Mouse (Mus musculus) heart, embryonic 10.5 days (tissue): ENCODE measurements around the gene Epm2a. TPM values are rescaled to one million over a fixed set of nuclear protein-coding genes. Genes with fewer than 3 reads are reported as not detected.
"Not testable (repeated sequence)": the region's sequence is repeated elsewhere in the genome, so short reads cannot be mapped to it uniquely, and the experiment has no call there.

Experiments
- DNase-seq: peaks from one replicate; pipeline ENCODE4 v3.0.0-alpha.2; 2017; ENCODE audit warnings: low spot score
- H3K27ac ChIP-seq: fragments of 300-500 bp; sonication (generic); 2 replicates; pipeline ENCODE4 v1.5.1; 2016; ENCODE audit warnings: mild to moderate bottlenecking
- H3K27me3 ChIP-seq: fragments of 300-500 bp; sonication (generic); 2 replicates; pipeline ENCODE4 v1.6.1; 2016; ENCODE audit warnings: mild to moderate bottlenecking; ENCODE audit not compliant: poor library complexity, insufficient read depth, severe bottlenecking
- H3K36me3 ChIP-seq: fragments of 300-500 bp; sonication (generic); 2 replicates; pipeline ENCODE4 v1.6.1; 2016; ENCODE audit warnings: mild to moderate bottlenecking, moderate library complexity
- H3K4me1 ChIP-seq: fragments of 300-500 bp; sonication (generic); 2 replicates; pipeline ENCODE4 v1.6.1; 2016; ENCODE audit warnings: mild to moderate bottlenecking
- H3K4me3 ChIP-seq: fragments of 300-500 bp; sonication (generic); 2 replicates; pipeline ENCODE4 v1.5.1; 2016; ENCODE audit warnings: mild to moderate bottlenecking, moderate library complexity
- H3K9me3 ChIP-seq: fragments of 300-500 bp; sonication (generic); 2 replicates; pipeline ENCODE4 v1.6.1; 2016; ENCODE audit warnings: mild to moderate bottlenecking, moderate library complexity
- WGBS: fragments of 180-500 bp; shearing (Covaris S2); methylation state at CpG from one replicate; pipeline ENCODE4 v1.1.7; 2016; 5-methylcytosine and 5-hydroxymethylcytosine counted together
- polyA plus RNA-seq: library from polyadenylated mRNA; unstranded; fragments of >200 nt; fragmentation: Nextera tagmentation; extraction: Ambion mirVana; gene quantifications from 2 replicates; pipeline ENCODE4 v1.2.1, GENCODE M21; 2016

Epm2a gene
- polyA plus RNA-seq, result 0.43 and 0.48 TPM in 2 replicates

DNA sequence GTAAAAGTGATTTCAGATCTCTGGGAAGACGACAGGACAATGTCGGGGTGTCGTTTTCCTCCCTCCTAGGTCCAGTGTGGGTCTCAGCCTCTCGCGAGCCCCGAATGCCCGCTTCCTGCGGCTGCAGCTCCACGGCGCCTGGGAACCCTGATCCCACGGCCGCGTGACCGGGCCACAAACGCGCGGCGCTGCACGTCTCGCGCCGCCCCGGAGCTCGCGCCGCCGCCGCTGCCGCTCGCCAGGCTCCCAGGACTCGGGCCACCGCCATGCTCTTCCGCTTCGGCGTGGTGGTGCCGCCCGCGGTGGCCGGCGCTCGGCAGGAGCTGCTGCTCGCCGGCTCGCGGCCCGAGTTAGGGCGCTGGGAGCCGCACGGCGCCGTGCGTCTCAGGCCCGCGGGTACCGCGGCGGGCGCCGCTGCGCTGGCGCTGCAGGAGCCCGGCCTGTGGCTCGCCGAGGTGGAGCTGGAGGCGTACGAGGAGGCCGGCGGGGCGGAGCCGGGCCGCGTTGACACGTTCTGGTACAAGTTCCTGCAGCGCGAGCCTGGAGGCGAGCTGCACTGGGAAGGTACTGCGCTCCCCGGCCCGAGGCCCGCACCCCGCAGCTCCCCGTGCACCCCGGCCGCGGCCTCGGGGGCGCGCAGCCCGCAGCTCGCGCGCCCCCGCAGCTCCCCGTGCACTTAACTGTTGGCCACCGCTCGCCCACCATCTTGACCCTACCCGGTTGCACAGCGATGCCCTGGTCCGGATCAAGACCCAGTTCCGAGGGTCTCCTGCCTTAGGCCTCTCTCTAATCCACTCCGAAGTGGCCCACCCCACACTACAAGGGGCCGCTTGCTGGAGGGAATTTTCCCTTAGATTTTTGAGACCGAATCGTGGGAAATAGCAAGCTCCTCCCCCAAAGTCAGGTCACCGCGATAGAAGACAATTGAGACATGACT is at the start of gene Epm2a:
Gene Epm2a (plus strand): TSS at position 200 of the 937 bp plus-strand sequence.
- H3K4me1 ChIP-seq, result no peaks in the 10 kb centered on the region
- no peaks in the 10 kb centered on the region for H3K9me3 ChIP-seq
- no peaks in the 10 kb centered on the region for H3K36me3 ChIP-seq
- DNase-seq, result peak; percentile 91
- H3K4me3 ChIP-seq, result peak within 1 kb of the TSS; percentile 75
- peak within 1 kb of the TSS; percentile 99 for H3K27ac ChIP-seq
- no peaks in the 10 kb centered on the region for H3K27me3 ChIP-seq
- WGBS, result under 1% methylated on average over 105 of the region's 106 CpGs

- no peaks in the 10 kb centered on the region for H3K9me3 ChIP-seq
- no peak for DNase-seq
- no peak overlapping the region for H3K27ac ChIP-seq
- no peaks in the 10 kb centered on the region for H3K4me1 ChIP-seq
- H3K36me3 ChIP-seq, result peaks cover 24% of the 10 kb centered on the region
- H3K27me3 ChIP-seq, result no peaks in the 10 kb centered on the region
- 91% methylated on average over 6 of the region's 6 CpGs for WGBS
- H3K4me3 ChIP-seq, result no peak overlapping the region
Observed at GRCm38 (mm10) chr10:11298418-11298817, 44.8 kb upstream of the Epm2a start.

DNA sequence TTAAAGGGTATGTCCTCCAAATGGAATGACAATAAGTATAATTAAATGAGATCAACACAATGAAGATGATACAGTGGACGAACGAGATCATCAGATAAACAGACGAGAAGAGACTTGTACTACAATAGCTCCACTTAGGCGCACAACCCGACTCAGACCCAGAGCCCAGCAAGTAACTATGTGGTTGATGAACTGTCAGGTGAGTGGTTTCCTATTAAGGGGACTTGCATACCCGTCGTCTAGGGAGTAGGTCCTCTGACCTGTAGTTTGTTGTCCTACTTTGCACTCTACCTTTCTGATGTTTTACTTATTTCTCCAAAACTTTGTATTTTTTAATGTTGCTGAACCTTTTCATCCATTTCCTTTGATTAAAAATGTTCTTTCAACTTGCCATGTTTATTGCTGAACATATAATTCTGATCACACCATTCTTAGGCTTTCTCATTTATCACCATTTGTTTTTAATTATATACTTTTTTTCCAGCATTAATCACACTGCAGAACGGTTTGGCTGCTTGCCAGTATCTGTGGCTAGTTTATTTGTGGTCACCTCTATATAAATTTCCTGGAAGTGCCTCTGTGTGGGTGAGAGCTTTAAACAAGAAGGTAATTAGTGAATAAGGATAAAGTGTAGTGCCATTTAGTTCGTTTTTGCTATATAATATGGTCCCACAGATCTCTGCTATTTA is 37.7 kb upstream of the Epm2a start:
- Histone ChIP-seq H3K9me3 (no peaks in the 10 kb centered on the region), H3K4me1 (no peaks in the 10 kb centered on the region), H3K4me3 (no peak overlapping the region), H3K27me3 (no peaks in the 10 kb centered on the region), H3K36me3 (no peaks in the 10 kb centered on the region), H3K27ac (no peak overlapping the region)
- WGBS, result 85% methylated on average over 9 of the region's 9 CpGs
- DNase-seq, result no peak

DNA sequence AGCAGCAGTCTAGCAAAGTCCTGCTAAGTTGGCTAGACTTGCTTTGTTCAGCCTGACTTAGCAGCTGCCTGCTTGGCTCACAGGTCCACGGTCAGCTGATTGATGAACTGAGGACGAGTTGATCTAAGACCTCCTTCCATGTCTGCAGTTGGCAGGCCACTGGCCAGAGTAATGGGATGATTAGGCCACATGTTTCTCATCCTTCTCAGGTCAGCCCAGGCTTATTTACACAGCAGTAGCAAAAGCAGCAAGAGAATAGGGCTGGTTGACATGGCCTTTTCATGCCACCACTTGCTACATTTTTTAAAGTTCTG is 37.2 kb upstream of the Epm2a start:
- Histone ChIP-seq H3K27me3 (no peaks in the 10 kb centered on the region), H3K36me3 (no peaks in the 10 kb centered on the region), H3K4me3 (no peak overlapping the region), H3K27ac (no peak overlapping the region), H3K4me1 (no peaks in the 10 kb centered on the region), H3K9me3 (no peaks in the 10 kb centered on the region)
- DNase-seq, result no peak
- 61% methylated on average over 2 of the region's 2 CpGs for WGBS

DNA sequence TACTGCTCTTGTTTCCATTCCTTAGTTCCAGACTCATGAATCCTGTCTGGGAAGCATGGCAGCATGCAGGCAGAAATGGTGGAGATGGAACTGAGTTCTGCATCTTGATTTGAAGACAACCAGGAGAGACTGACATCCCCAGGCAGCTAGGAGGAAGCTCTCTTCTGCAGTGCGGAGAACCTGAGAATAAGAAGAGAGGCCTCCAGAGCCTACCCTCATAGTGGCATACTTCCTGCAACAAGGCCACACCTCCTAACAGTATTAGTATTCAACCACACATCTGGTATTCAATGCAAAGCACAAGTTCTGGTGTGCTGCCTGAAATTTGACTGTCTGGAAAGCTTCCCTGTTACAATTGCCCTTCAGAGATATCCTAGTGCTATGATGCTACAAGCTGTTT is 33.3 kb upstream of the Epm2a start:
- Histone ChIP-seq H3K36me3 (no peaks in the 10 kb centered on the region), H3K9me3 (no peaks in the 10 kb centered on the region), H3K27me3 (no peaks in the 10 kb centered on the region), H3K4me3 (no peak overlapping the region), H3K4me1 (no peaks in the 10 kb centered on the region), H3K27ac (no peak overlapping the region)
- DNase-seq, result no peak
- WGBS, result 100% methylated on average over 1 of the region's 1 CpGs

DNA sequence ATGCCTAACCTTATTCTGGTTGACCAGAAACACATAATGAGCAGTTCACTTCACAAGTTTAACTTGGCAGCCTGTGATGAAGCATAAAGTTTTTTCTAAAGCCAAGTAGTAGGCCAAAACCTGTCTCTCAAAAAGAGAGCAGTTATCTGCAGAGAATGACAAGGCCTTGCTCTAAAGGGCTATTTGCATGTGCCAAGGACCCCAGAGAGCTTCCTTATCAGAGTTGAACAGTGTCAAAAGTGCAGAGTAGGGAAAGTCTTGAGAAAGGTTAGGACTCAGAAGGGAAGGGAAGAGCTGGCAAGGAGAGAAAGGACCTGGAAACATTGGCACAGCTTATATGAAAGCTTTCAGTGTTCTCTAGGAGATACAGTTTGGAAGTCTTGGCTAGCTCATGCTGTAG is 32.7 kb upstream of the Epm2a start:
- Histone ChIP-seq H3K4me1 (no peaks in the 10 kb centered on the region), H3K4me3 (no peak overlapping the region), H3K27ac (no peak overlapping the region), H3K27me3 (no peaks in the 10 kb centered on the region), H3K9me3 (no peaks in the 10 kb centered on the region), H3K36me3 (no peaks in the 10 kb centered on the region)
- DNase-seq, result no peak

DNA sequence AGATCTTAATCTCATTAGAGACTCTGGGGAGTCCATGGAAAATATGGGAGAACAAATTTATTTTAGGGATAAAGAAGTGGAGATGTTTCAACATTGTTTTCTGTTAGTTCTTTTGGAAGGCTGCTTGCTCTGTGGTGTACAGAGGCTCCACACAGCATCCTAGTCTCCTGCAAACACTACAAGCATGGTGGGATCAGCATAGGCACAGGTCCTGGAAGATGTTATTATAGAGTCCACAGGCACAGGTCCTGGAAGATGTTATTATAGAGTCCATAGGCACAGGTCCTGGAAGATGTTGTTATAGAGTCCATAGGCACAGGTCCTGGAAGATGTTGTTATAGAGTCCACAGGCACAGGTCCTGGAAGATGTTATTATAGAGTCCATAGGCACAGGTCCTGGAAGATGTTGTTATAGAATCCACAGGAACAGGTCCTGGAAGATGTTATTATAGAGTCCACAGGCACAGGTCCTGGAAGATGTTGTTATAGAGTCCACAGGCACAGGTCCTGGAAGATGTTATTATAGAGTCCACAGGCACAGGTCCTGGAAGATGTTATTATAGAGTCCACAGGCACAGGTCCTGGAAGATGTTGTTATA is 25.2 kb upstream of the Epm2a start:
- not testable (repeated sequence) for H3K4me3 ChIP-seq, H3K27me3 ChIP-seq, DNase-seq, H3K9me3 ChIP-seq, H3K27ac ChIP-seq, H3K4me1 ChIP-seq, H3K36me3 ChIP-seq

GRCm38 (mm10) chr10:11319446-11319970 is 23.7 kb upstream of the Epm2a start:
- WGBS, result 59% methylated on average over 1 of the region's 1 CpGs
- H3K27ac ChIP-seq, result no peak overlapping the region
- no peaks in the 10 kb centered on the region for H3K27me3 ChIP-seq
- no peaks in the 10 kb centered on the region for H3K9me3 ChIP-seq
- H3K4me3 ChIP-seq, result no peak overlapping the region
- H3K4me1 ChIP-seq, result no peaks in the 10 kb centered on the region
- H3K36me3 ChIP-seq, result no peaks in the 10 kb centered on the region
- no peak for DNase-seq

DNA sequence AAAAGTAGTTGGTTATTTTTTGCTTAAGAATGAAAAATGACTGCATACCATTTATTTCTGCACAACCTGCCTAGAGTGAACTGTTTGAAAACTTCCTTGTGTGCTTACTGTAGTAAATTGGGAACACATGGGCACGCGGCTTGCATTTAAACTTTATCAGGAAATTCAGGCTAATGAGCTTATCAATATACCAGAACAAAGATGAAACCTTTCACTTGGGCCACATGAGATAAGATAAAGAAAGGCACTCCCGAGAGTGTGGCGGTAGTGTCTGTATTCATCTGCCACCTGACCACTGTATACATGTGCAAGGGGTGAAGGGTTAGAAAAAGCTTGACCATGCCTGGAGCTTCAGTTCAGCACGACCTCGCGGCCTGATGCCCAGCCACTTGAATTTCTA is 20.9 kb upstream of the Epm2a start:
- 55% methylated on average over 7 of the region's 7 CpGs for WGBS
- no peaks in the 10 kb centered on the region for H3K4me1 ChIP-seq
- no peaks in the 10 kb centered on the region for H3K27me3 ChIP-seq
- H3K36me3 ChIP-seq, result no peaks in the 10 kb centered on the region
- H3K27ac ChIP-seq, result no peak overlapping the region
- no peaks in the 10 kb centered on the region for H3K9me3 ChIP-seq
- DNase-seq, result no peak
- H3K4me3 ChIP-seq, result no peak overlapping the region

DNA sequence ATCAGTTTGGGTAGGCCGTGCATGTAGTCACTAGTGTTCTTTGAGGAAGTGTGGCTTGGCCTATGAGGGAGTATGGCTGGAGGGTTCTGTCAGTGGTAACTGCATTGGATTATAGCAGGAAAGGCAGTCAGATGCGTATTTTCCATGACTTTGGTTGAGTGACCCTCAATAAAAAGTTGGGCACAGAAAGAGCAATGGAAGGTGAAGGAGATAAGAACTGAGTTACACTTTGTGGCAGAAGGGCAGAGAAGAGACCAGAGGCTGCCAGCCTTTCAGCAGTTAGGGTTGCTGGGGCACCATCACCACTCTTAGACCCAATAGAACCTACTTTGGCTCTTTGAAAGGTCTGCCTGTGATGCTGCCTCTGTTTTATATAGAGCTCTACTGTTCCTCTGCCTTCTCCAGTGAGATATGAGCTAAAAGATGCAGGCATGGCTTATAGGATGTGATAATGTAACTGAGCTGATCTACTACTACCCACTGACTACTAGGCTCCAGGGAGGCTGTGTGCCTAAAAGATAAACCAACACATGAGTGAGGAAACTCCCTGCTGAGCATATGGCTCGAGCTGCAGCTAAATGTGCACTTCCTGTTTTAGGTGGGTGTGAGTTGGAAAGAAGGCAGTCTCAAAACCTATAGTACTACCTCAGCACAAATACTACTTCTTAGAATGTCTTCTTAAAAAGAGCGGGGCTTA is 19.9 kb upstream of the Epm2a start:
- Histone ChIP-seq H3K36me3 (no peaks in the 10 kb centered on the region), H3K27me3 (no peaks in the 10 kb centered on the region), H3K4me1 (no peaks in the 10 kb centered on the region), H3K9me3 (no peaks in the 10 kb centered on the region), H3K4me3 (no peak overlapping the region), H3K27ac (no peak overlapping the region)
- 79% methylated on average over 4 of the region's 4 CpGs for WGBS
- no peak for DNase-seq

DNA sequence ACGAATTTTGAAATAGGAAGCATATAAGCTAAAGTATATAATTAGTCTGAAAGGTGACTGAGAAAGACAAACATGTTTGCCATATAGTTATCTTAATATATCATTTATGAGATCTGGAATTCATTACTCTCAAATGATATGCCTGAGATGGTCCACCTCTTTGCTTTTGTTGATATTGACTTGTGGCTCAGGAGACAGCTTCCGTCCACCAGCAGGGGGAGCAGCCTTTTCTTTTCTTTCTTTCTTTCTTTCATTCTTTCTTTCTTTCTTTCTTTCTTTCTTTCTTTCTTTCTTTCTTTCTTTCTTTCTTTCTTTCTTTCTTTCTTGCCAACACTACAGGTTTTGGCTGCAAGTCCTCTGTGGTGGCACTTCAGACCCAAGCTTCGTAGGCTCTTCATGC is 16.7 kb upstream of the Epm2a start:
- H3K27me3 ChIP-seq, result no peaks in the 10 kb centered on the region
- no peak overlapping the region for H3K4me3 ChIP-seq
- DNase-seq, result no peak
- no peaks in the 10 kb centered on the region for H3K4me1 ChIP-seq
- H3K9me3 ChIP-seq, result no peaks in the 10 kb centered on the region
- WGBS, result 84% methylated on average over 3 of the region's 3 CpGs
- H3K27ac ChIP-seq, result no peak overlapping the region
- no peaks in the 10 kb centered on the region for H3K36me3 ChIP-seq

DNA sequence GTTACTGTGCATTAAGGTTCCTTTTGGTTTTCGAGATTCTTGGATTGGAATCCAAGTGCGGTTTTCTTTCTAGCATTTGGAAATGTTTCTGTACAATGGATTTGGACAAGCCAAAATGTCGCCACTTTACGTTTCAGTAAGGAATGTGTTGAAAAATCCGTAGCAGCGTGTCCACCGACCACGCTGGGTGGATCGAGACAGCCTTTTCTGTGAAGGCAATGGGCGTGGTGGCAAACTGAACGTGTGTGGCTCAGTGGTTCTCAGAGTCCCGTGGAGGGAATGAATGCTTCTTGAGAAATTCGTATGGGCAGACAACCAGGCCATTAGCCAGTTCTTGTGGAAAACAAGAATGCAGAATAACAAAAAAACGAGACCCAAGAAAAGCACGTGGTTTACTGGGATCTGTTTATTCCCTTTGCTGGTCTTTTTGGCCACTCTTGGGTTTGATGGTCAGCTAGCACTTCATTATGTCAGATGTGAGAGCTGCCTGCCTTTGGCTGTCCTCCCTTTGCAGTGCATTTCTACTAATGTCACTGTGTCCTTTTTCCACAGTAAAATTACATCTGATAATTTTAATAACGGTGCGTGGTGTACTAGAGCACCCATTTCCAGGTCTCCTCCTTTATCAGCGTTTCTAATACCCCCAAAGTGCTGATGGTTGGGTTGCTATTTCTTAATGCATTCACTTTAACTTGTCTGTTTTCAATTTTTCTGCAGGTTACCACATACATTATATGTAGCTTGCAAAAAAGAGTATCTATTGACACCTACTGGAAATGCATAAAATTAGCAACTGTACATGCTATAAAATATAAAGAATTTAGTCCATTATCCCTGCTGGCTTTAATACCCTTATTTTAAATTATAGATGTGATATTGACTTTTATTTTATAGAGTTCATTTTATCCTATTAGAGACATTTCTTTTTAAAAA is 1.6 kb downstream of the Epm2a start:
- no peak overlapping the region for H3K27ac ChIP-seq
- DNase-seq, result no peak
- H3K9me3 ChIP-seq, result no peaks in the 10 kb centered on the region
- H3K4me1 ChIP-seq, result no peaks in the 10 kb centered on the region
- no peaks in the 10 kb centered on the region for H3K36me3 ChIP-seq
- H3K4me3 ChIP-seq, result no peak overlapping the region
- H3K27me3 ChIP-seq, result no peaks in the 10 kb centered on the region
- 80% methylated on average over 18 of the region's 18 CpGs for WGBS
